Mouse (Mus musculus): ENCODE measurements around the gene Napb.
A peak's percentile ranks its signal among the peaks of the same experiment; 100 is the strongest.
"Not testable (repeated sequence)": the region's sequence is repeated elsewhere in the genome, so short reads cannot be mapped to it uniquely, and the experiment has no call there.

Napb gene

GRCm38 (mm10) chr2:148732327-148733000, at the start of gene Napb:
Gene Napb (minus strand): TSS chr2:148732467.
- DNase-seq, result peak; percentile 95 to 96

- no peak for DNase-seq
These were observed 49.4 kb upstream of the Napb start, which contains the start of gene 8030411F24Rik for GRCm38 (mm10) chr2:148781709-148782108. Gene 8030411F24Rik (plus strand): TSS chr2:148782009.

- not testable (repeated sequence) for DNase-seq
These were observed 39.1 kb upstream of the Napb start, which contains the start of gene Cst11 for GRCm38 (mm10) chr2:148771397-148771796. Gene Cst11 (minus strand): TSS chr2:148771497.

GRCm38 (mm10) chr2:148763648-148764388, 31.6 kb upstream of the Napb start:
- DNase-seq, result no peak

- no peak for DNase-seq
These were observed 22.1 kb upstream of the Napb start for GRCm38 (mm10) chr2:148754310-148754846.

GRCm38 (mm10) chr2:148751893-148752813, 19.9 kb upstream of the Napb start:
- peak; percentile 65 to 86 for DNase-seq

- no peak for DNase-seq
These were observed 17.8 kb upstream of the Napb start, which contains the start of gene Cstl1 for GRCm38 (mm10) chr2:148750058-148750457. Gene Cstl1 (plus strand): TSS chr2:148750358.

GRCm38 (mm10) chr2:148743846-148744407, 11.7 kb upstream of the Napb start:
- peak in 1 of 2 experiments; percentile 16 for DNase-seq

GRCm38 (mm10) chr2:148743001-148743400, 10.7 kb upstream of the Napb start:
- DNase-seq, result peak; percentile 86 to 92

- DNase-seq, result peak; percentile 58 to 61
These were observed 497 bp downstream of the Napb start for GRCm38 (mm10) chr2:148731614-148732326.

- DNase-seq, result no peak
These were observed 12.8 kb downstream of the Napb start for GRCm38 (mm10) chr2:148719271-148719995.

- DNase-seq, result no peak
These were observed 15.2 kb downstream of the Napb start for GRCm38 (mm10) chr2:148717072-148717471.

GRCm38 (mm10) chr2:148712326-148712725, 19.9 kb downstream of the Napb start:
- no peak for DNase-seq

- no peak for DNase-seq
These were observed 25.1 kb downstream of the Napb start for GRCm38 (mm10) chr2:148707202-148707530.

- no peak for DNase-seq
These were observed 25.7 kb downstream of the Napb start for GRCm38 (mm10) chr2:148706409-148707201.

GRCm38 (mm10) chr2:148698571-148698970, 33.7 kb downstream of the Napb start:
- no peak for DNase-seq

- no peak for DNase-seq
These were observed 41.5 kb downstream of the Napb start for GRCm38 (mm10) chr2:148690781-148691180.

GRCm38 (mm10) chr2:148690291-148690690, 42.0 kb downstream of the Napb start:
- no peak for DNase-seq

- DNase-seq, result no peak
These were observed 42.7 kb downstream of the Napb start for GRCm38 (mm10) chr2:148689444-148690140.
